Mouse (Mus musculus): ENCODE measurements around the gene Slc12a7.
A peak's percentile ranks its signal among the peaks of the same experiment; 100 is the strongest.
"Not testable (repeated sequence)": the region's sequence is repeated elsewhere in the genome, so short reads cannot be mapped to it uniquely, and the experiment has no call there.

Gene Slc12a7

GRCm38 (mm10) chr13:73732742-73733700 lies at the start of gene Slc12a7:
Slc12a7 (plus strand) TSS chr13:73733094.
- peak; percentile 43 for DNase-seq

- DNase-seq, result no peak
Measured at GRCm38 (mm10) chr13:73683682-73684081, 49.2 kb upstream of the Slc12a7 start.

DNA sequence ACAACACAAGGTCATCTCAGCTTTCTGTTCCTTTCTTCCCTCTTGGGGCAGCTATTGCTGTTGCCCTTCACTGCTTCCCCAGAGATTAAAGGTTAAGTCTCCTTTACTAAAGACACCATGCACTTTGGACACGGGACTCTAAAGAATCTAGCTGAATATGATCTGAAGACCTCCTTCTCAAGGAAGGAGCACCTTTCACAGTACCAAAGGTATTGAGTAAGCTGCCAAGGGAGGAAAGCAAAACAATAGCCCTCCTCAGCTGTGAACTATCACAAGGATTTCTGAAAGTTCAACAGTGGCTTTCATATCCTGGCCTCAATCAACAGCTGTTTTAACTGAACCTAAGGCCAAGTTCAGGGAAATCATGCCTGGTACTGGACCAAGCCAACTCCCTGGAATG lies 48.5 kb upstream of the Slc12a7 start:
- DNase-seq, result no peak

DNA sequence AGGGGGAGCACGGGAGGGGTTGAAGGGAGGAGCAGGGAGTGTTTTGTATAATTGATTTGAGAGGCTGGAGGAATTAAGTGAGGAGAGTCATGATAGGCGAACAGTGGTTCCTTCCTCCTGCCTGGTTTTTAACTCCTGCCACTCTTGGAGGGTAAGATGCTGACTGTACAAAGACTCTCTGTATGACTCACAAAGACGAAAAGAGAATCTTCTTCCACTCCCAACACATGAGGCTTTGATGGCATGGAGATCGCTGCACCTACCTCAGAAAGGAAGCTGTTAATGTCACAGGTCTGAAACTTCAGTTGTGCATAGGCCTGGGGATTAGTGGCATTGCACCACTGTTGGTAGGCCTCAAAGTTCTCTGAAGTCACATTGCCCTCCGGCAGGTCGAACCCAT lies 47.4 kb upstream of the Slc12a7 start:
- DNase-seq, result no peak

GRCm38 (mm10) chr13:73687601-73688000 lies 45.3 kb upstream of the Slc12a7 start:
- peak; percentile 49 for DNase-seq

DNA sequence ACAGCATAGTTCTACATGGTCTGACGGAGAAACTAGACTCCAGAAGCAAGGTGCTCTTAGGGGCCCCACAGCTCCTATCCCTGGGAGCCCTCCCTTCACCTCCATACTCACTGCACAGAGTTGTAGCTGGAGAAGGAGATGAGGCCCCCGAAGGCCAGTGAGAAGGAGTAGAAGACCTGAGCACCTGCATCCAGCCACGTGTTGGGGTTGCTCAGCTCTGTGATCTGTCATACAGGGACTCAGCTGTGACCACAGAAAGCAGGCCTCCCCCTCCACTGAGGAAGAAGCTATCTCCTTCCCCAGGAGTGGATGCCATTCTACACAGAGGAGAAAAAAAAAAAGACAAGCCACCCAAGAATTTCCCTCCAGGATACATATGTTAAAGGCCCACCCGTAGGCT lies 44.0 kb upstream of the Slc12a7 start:
- no peak for DNase-seq

DNA sequence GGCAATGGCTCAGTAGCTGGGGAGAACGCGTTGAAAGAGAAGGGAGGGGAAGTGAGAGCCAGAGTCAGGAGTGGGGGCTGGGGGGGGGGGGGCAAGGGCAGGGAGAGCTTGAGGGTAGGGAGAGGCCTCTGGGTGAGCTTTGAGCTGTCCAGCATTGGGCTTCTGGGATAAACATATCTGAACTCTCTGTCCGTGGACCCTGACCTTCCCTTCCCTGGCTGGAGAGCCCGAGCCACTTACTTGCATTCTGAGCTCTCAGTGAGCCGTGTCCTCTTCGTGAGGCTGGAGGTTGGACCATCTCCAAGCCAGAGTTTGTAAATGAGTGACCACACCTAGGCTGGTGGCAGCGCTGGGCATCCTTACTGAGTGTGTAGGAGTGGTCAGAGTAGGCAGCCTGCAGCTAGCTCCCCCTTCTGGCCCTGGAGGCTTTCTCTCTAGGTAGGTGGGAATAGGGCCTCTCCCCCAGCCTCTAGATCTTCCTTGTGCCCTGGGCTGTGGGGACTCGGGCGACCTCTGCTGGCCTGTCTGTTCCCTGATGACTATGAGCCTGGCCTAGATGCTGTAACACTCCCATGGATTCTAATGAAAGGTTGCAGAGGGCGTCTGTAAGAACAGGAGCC lies 40.5 kb upstream of the Slc12a7 start:
- DNase-seq, result peak; percentile 95

GRCm38 (mm10) chr13:73693333-73693732 lies 39.6 kb upstream of the Slc12a7 start:
- no peak for DNase-seq

DNA sequence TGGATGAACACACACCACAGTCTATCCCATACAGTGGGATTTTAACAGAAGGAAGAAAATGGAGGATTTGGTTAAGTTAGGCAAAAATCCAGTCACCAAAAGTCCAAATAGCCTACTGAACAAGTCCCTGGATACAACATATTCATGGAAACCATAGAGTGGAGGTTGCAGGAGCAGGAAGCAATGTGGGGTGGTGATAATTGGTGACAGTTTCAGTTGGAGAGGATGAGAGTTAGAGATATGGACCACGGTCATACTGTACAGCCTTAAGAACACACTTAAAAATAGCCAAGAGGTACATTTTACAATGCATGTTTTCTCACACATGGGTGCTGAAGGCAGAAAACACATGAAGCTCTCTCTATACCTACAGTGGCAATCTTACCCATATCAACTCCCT lies 37.9 kb upstream of the Slc12a7 start:
- no peak for DNase-seq

DNA sequence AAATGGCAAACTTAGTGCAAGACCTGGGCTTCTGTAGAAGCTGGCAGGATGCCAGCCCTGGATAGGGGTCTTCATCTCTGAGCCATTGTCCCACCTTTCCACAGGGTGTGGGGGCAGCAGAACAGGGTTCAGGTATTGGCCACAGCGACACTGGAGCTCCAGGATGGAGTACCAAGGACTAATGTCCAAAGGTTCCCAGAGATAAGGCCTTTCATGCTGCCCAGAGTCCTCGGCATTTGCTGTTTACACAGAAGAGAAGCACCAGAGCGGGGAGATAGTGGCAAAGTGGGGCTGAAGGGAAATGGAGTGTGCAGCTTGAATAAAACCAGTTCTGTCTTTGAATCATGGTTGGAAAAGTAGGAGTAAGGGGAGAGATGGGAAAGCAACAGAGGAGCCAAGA lies 36.4 kb upstream of the Slc12a7 start:
- no peak for DNase-seq

- DNase-seq, result no peak
Measured at GRCm38 (mm10) chr13:73699714-73700113, 33.2 kb upstream of the Slc12a7 start.

DNA sequence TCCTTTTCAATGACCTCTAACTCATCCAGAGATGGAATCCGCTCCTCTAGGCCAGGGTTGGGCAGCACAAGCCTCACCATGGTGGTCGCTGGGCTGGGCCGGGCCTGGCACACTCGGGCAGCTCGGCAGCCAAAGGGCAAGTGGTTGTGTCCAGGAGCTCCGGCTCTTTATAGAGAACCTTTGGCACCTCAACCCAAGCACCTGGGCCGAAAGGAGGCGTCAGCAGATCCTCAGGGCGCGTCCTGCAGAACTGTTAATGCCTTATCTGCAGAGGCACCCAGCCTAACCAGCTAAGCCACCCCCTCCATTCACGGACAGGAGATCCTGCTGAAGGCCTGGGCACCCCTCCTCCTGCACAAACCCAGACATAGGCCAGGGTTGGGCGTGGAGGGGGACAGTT lies 32.3 kb upstream of the Slc12a7 start:
- peak; percentile 74 for DNase-seq

- no peak for DNase-seq
Measured at GRCm38 (mm10) chr13:73701161-73701883, 31.6 kb upstream of the Slc12a7 start.

GRCm38 (mm10) chr13:73702776-73703175 lies 30.1 kb upstream of the Slc12a7 start:
- DNase-seq, result no peak

DNA sequence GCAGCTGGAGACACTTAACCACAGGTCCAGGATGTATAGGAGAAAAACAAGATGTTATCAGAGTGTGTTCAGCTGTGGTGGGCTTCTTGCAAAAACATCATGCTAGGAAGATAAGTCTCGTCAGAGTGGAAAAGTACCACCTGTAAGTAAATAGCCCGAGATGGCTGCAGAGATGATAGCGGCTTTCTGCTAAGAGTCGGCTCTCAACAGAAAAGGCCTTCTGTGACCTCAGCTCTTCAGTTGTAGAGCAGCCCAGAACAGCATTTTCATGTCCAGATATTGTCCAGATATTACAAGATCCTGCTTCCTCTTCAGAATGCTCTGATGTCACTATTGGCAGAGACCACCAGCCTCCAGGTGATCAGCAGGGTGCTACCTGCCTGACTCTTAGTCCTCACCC lies 29.4 kb upstream of the Slc12a7 start:
- DNase-seq, result not testable (repeated sequence)

DNA sequence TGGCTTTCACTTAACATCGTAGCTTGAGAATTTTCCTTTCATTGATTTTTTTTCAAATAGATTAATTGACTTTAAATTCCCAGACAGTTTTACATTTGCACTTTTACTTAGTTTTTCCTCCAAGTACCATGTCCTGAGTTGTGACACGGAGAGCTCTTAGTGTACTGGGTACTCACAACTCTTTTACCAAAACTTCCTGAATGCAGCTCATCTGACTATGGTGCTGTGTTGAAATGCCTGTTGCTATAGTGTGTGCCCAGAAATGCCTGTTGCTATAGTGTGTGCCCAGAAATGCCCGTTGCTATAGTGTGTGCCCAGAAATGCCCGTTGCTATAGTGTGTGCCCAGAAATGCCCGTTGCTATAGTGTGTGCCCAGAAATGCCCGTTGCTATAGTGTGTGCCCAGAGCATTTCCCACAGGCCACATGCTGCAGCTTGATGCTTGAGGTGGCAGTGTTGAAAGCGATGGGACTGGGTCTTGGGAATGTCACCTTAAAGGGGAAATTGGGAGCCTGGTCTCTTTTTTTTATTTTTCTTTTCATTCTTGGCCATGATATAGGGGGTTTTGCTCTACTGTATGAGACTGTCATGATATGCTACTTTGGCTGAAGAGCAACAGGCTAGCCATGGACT lies 28.1 kb upstream of the Slc12a7 start, which contains the start of gene Slc6a19:
Gene Slc6a19, minus strand, starts transcription at position 172 of the 632 bp plus-strand sequence.
- DNase-seq, result no peak

DNA sequence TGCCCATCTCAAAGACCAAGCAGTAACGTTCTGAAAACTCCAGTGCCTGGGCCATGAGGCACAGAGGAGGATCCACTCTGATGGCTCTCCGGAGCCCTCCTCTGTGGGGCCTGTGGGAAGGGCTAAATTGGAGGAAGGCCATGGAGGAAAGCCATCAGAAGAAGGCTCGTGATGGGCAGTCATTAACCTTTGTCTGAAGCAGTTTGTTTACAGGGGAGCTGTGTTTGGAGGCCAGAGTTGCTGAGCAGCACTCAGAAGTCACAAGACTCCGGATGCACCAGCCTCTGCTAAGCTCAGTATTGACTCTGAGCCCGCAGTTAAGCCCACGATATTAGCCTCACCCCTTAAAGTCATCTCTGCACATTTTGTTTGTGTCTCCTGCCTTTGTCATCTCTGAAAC lies 23.4 kb upstream of the Slc12a7 start:
- peak; percentile 67 for DNase-seq

GRCm38 (mm10) chr13:73711221-73711620 lies 21.7 kb upstream of the Slc12a7 start:
- peak; percentile 73 for DNase-seq

GRCm38 (mm10) chr13:73711803-73712202 lies 21.1 kb upstream of the Slc12a7 start:
- no peak for DNase-seq

- no peak for DNase-seq
Measured at GRCm38 (mm10) chr13:73712228-73712627, 20.7 kb upstream of the Slc12a7 start.

DNA sequence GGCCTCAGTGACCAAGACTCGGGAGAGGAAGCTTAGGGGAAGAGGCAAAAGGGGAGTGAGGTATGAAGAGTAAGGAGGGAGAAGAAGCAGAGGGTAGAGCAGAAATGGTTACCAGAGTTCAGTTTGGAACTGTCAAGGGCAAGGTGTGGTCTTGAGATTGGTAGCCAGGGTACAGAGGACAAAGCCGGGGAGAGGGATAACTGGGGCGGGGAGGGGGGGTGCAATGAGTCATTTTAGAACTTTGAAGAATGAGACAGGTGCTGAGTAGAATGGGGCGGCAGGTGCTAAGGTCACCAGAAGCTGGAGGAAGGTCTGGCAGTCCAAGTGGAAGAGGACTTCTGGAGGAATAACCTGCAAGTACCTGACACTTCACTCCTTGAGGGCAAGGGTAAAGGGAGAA lies 19.7 kb upstream of the Slc12a7 start:
- DNase-seq, result no peak

- peak; percentile 48 for DNase-seq
Measured at GRCm38 (mm10) chr13:73714020-73714419, 18.9 kb upstream of the Slc12a7 start.

- DNase-seq, result peak; percentile 89
Measured at GRCm38 (mm10) chr13:73718225-73718624, 14.7 kb upstream of the Slc12a7 start.
